Mouse (Mus musculus): ENCODE measurements at regions not wholly inside any gene's neighbourhood (a gene's known extent, or its start where the extent isn't known, plus 50 kb on each side); places are given as distances from the start of the nearest gene placed in this dataset.

DNA sequence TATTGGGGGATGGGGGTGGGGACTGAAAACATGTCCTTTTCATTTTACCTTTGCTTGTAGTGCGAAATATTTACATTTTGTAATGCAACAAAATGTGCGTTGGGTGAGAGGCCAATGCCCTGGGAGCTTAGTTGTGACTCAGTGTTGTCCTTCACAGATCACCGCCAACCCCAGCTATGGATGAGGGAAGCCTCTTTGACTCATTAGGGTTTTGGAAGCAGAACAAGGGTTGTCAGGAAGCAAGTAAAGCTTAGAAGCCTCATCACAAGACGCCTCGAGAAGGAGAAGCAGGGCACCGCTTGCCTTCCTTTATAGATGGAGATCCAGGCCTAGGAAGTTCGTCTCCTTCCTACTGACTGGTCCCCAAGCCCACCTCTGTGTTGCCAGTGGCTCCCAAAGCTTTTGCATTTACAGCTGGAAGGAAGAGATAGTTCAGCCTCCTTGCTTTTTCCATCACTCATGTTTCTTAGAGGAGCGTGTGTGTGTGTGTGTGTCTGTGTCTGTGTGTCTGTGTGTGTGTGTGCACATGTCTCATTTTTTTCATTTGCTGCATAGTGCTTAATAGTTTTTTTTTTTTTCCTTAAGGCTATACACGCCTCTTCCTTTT lies 1297.2 kb upstream of the A1bg start:
- Histone ChIP-seq H3K4me3 (ENCODE audit: insufficient read depth, low read depth, low read length) (no peak overlapping the region), H3K27ac (replicated peaks; ENCODE audit: insufficient read depth, low read depth, low read length) (no peak overlapping the region), H3K9ac (ENCODE audit: low read depth, low read length) (no peak overlapping the region), H3K79me2 (ENCODE audit: control insufficient read depth, insufficient read depth, low read length) (0 out of 2 replicates have a peak, but pooled peaks cover 2% of the 10 kb centered on the region), H3K27me3 (ENCODE audit: control insufficient read depth, insufficient read depth, low read length) (no peaks in the 10 kb centered on the region), H3K36me3 (ENCODE audit: control insufficient read depth, insufficient read depth, low read length) (no peaks in the 10 kb centered on the region), H3K4me1 (ENCODE audit: control insufficient read depth, insufficient read depth, low read length) (peaks cover 17% of the 10 kb centered on the region; the same call in 1 of the 2 replicates)
- TF ChIP-seq CTCF (IDR thresholded peaks at IDR 0.05; ENCODE audit: low read depth, low read length) (no peak), POLR2A (IDR thresholded peaks at IDR 0.05; ENCODE audit: extremely low read depth, insufficient read depth, low read length) (no peak)
- 96% methylated on average over 9 of the region's 9 CpGs for WGBS
- no peak for DNase-seq (ENCODE audit: extremely low read depth, low read depth, low spot score)

DNA sequence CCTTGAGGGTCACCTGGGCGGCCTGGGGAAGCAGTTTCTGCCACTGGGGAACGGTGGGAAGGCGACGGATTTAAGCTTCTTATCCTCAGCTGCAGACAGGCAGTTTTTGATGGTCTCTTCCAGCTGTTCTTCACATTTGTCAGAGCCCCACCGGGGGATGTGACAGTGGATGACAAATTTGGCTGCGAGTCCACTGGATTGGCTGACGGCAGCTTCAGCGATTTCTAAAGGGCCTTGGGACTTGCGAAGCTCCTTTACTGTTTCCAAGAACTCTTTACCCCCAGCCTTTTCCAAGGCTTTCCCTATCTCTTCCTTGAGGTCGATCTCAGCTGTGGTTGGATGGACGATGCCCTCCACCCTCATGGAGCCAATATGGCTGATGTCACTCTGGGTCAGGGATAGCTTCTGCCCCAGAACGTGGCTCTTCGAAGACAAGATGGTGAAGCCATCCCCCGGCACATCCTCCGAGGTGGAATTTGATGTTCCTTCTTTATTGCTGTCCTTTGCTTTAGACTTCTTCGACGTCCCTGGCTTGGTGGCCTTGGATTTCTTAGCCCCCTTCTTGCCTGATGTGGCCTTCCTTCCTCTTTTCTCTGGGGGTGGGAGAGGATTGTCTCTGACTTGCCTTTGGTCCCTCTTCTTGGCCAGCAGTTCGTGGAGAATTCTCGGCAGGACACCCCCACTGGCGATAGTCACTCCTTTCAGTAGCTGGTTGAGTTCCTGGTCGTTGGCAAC lies 1295.7 kb upstream of the A1bg start:
- peaks cover 17% of the 10 kb centered on the region; the same call in 1 of the 2 replicates for H3K4me1 ChIP-seq (ENCODE audit: control insufficient read depth, insufficient read depth, low read length)
- no peak overlapping the region for H3K4me3 ChIP-seq (ENCODE audit: insufficient read depth, low read depth, low read length)
- 96% methylated on average over 21 of the region's 21 CpGs for WGBS
- H3K36me3 ChIP-seq (ENCODE audit: control insufficient read depth, insufficient read depth, low read length) = no peaks in the 10 kb centered on the region
- no peaks in the 10 kb centered on the region for H3K27me3 ChIP-seq (ENCODE audit: control insufficient read depth, insufficient read depth, low read length)
- DNase-seq (ENCODE audit: extremely low read depth, low read depth, low spot score) = no peak
- no peak for TF ChIP-seq POLR2A (IDR thresholded peaks at IDR 0.05; ENCODE audit: extremely low read depth, insufficient read depth, low read length)
- no peak for TF ChIP-seq CTCF (IDR thresholded peaks at IDR 0.05; ENCODE audit: low read depth, low read length)
- 0 out of 2 replicates have a peak, but pooled peaks cover under 1% of the 10 kb centered on the region for H3K79me2 ChIP-seq (ENCODE audit: control insufficient read depth, insufficient read depth, low read length)
- no peak overlapping the region for H3K9ac ChIP-seq (ENCODE audit: low read depth, low read length)
- no peak overlapping the region for H3K27ac ChIP-seq (replicated peaks; ENCODE audit: insufficient read depth, low read depth, low read length)

DNA sequence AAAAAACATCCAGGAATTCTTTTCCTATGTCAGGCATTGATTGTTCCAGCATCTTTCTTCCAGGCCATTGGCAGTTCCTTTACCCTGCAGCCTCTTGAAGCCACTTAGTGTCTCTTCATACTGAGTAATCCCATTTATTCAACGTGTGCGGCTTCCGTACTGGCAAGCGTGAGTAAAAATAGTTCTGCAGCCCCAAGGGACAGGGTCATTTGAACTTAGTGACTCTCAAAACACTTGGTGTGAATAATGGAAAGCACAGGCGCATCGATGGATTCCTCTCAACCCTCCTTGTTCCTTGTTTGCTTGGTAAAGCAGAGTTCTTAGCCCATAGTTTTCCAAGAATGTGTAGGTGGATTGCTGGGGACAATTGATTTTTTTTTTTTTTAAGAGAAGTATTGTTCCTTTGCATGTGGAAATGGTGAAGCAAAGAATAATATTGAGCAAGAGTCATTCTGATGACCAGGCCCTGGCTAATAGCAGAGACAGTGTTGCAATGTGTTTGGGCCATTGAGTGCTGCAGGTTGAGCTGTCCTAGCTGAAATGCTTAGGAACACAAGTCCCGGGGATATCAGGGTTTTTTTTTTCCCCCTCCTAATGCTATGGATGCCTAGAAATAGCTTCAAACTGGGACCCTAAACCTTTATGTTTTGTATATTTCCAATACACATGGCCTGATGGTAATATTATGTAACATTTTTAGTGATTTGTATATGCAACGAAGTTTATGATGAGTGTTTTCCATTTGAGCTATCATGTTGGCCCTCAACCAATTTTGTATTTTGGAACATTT lies 1294.1 kb upstream of the A1bg start:
- peak; percentile 91 for DNase-seq (ENCODE audit: extremely low read depth, low read depth, low spot score)
- Histone ChIP-seq H3K79me2 (ENCODE audit: control insufficient read depth, insufficient read depth, low read length) (no peaks in the 10 kb centered on the region), H3K4me1 (ENCODE audit: control insufficient read depth, insufficient read depth, low read length) (peaks cover 14% of the 10 kb centered on the region; the same call in 1 of the 2 replicates), H3K36me3 (ENCODE audit: control insufficient read depth, insufficient read depth, low read length) (no peaks in the 10 kb centered on the region), H3K4me3 (ENCODE audit: insufficient read depth, low read depth, low read length) (no peak overlapping the region), H3K27ac (replicated peaks; ENCODE audit: insufficient read depth, low read depth, low read length) (peak overlapping the region; percentile 82), H3K27me3 (ENCODE audit: control insufficient read depth, insufficient read depth, low read length) (no peaks in the 10 kb centered on the region), H3K9ac (ENCODE audit: low read depth, low read length) (no peak overlapping the region)
- 25% methylated on average over 8 of the region's 8 CpGs for WGBS
- TF ChIP-seq CTCF (IDR thresholded peaks at IDR 0.05; ENCODE audit: low read depth, low read length) = no peak
- TF ChIP-seq POLR2A (IDR thresholded peaks at IDR 0.05; ENCODE audit: extremely low read depth, insufficient read depth, low read length) = no peak

DNA sequence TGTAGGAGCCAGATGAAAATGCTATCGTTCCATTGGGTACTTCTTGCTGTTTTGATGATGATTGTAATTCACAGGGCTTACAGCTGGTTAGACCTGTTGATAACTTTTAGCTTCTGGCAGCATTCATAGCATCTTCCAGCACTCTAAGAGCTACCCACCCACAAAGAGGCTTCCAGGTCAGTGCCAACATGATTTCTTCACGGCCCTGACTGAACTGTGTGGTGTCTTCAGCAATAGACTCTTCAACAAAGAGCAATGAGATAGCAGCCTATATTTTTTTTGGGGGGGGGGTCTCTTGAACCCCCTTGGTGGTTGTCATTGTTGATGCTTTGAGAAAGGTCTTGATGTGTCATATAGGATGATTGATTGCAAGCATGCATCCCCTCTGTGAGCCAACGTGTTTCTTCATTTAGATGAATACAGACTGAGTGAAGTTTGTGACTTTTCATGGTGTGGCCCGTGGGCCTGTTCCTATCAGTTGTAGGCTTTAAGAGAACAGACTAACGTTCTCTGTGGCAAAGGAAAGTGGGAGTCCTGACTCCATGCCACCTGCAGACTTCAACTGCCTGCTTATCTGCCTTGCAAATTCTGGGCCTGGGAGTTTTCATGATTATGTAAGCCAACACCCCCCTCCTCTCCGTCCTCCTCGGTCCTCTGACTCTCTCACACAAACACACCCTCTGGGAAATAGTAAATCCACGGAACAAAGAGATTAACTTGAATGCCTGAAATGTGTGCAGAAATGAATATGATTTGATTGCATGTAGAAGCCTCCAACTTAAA lies 1293.0 kb upstream of the A1bg start:
- WGBS = 83% methylated on average over 8 of the region's 8 CpGs

DNA sequence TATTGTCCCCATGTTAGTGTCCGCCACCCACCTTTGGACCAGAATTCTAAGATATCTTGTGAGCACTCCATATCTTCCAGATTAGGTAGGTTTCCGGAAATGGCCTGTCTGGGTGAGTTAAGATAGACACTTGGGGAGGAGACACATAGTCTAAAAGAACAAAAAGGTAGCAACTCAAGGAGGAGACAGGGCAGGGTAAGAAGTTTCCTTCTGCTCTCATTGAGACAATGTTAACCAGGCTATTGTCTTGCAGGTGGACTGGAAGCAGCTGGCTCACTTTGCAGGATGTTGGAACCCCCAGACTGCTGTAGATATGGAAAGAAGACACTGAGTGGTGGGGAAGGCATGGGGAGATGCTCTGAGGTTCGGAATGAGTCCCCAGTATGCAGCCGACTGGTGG lies 1291.5 kb upstream of the A1bg start:
- 97% methylated on average over 4 of the region's 4 CpGs for WGBS
- Histone ChIP-seq H3K9ac (ENCODE audit: low read depth, low read length) (no peak overlapping the region), H3K27ac (replicated peaks; ENCODE audit: insufficient read depth, low read depth, low read length) (no peak overlapping the region), H3K4me3 (ENCODE audit: insufficient read depth, low read depth, low read length) (no peak overlapping the region), H3K79me2 (ENCODE audit: control insufficient read depth, insufficient read depth, low read length) (no peaks in the 10 kb centered on the region), H3K36me3 (ENCODE audit: control insufficient read depth, insufficient read depth, low read length) (no peaks in the 10 kb centered on the region), H3K4me1 (ENCODE audit: control insufficient read depth, insufficient read depth, low read length) (peaks cover 14% of the 10 kb centered on the region; the same call in 1 of the 2 replicates), H3K27me3 (ENCODE audit: control insufficient read depth, insufficient read depth, low read length) (no peaks in the 10 kb centered on the region)
- DNase-seq (ENCODE audit: extremely low read depth, low read depth, low spot score) = no peak
- TF ChIP-seq POLR2A (IDR thresholded peaks at IDR 0.05; ENCODE audit: extremely low read depth, insufficient read depth, low read length) (no peak), CTCF (IDR thresholded peaks at IDR 0.05; ENCODE audit: low read depth, low read length) (no peak)

More for the DNA sequence above, 1293.0 kb upstream of the A1bg start:
- Histone ChIP-seq H3K27me3 (ENCODE audit: control insufficient read depth, insufficient read depth, low read length) (no peaks in the 10 kb centered on the region), H3K4me1 (ENCODE audit: control insufficient read depth, insufficient read depth, low read length) (peaks cover 14% of the 10 kb centered on the region; the same call in 1 of the 2 replicates), H3K79me2 (ENCODE audit: control insufficient read depth, insufficient read depth, low read length) (no peaks in the 10 kb centered on the region), H3K36me3 (ENCODE audit: control insufficient read depth, insufficient read depth, low read length) (no peaks in the 10 kb centered on the region), H3K4me3 (ENCODE audit: insufficient read depth, low read depth, low read length) (no peak overlapping the region), H3K9ac (ENCODE audit: low read depth, low read length) (no peak overlapping the region), H3K27ac (replicated peaks; ENCODE audit: insufficient read depth, low read depth, low read length) (no peak overlapping the region)
- TF ChIP-seq POLR2A (IDR thresholded peaks at IDR 0.05; ENCODE audit: extremely low read depth, insufficient read depth, low read length) = no peak
- no peak for TF ChIP-seq CTCF (IDR thresholded peaks at IDR 0.05; ENCODE audit: low read depth, low read length)
- no peak for DNase-seq (ENCODE audit: extremely low read depth, low read depth, low spot score)
